Mouse (Mus musculus) urinary bladder, adult 18-20 months (tissue): Measurements from ENCODE around the gene Lce1a2.

ENCODE experiments used
- DNase-seq, 2 experiments: peaks; one replicate each; pipeline ENCODE4 v3.0.0; 2022; ENCODE audit warnings: low spot score in 2 of 2, mixed read lengths in 2 of 2

Lce1a2 gene

DNA sequence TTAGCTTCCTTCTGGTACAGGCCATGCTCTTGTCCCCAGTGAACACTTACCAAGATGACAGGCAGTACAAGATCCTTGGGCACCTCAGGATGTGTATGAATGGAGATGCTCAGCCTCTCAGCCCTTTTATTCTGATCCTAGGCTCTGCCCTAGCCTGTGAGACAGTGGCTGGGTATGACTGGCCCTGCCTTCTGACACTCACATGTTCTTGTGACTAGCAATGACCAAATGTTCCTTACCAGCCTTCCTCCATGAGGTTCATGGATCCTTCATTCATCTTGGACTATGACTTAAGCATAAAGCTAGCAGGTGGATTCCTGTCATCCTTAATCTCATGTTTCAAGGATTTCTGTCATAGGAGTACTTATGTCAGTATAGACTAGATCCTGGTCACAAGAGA is at the start of gene Lce1a2:
TSS of gene Lce1a2 (minus strand) at position 101 of the 400 bp plus-strand sequence.
- no peak for DNase-seq

DNA sequence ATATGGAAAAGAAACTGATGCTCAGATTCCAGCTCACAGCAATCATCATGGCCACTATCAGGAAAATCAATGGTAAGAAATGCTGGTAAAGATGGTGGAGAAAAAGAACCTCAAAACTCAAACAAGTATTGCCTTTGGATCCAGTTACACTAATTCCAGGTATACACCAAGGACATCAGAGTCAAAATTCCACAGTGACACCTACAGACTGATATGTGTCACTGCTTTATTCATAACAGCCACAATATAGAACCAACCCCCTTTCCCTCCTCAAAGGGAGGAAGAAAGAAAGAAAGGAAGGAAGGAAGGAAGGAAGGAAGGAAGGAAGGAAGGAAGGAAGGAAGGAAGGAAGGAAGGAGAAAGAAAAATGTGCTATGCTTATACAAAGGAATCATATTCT is 45.0 kb upstream of the Lce1a2 start:
- DNase-seq: no peak

DNA sequence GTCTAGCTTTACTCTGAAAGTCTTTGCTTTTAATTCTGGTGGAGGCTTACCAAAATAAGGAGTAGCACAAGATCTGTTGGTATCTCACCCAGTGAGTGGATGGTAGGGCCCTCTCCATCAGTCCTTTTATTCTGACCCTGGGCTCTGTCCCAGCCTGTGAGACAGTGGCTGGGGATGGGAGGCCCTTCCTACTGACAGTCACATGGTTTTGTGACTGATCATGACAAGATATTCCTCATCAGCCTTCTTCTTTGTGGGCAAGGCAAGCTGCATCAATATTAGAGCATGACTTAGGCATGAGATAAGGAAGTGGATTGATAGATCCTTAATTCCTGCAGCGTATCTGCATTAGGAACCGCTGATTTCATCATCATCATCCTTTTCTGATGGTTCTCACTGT is 38.9 kb upstream of the Lce1a2 start, which contains the start of gene Lce1e:
TSS of gene Lce1e (minus strand) at position 101 of the 400 bp plus-strand sequence.
- no peak for DNase-seq

DNA sequence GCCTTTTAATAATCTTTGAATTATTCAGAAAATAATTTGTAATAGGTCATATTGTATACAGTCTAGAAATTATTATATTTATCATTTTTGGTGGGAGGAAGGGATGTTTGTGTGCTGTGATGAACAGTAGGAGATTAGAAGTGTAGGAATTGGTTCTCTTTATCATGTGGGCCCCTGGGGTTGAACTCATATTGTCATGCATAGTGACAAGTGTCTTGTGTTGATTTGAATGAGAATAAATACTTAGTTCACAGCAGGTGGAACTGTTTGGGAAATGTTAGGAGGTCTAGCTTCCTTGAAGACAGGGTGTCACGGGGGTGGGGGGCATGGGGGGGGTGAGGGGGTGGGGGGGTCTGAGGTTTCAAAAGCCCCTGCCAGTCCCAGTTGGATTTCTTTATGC is 24.5 kb upstream of the Lce1a2 start:
- no peak for DNase-seq

DNA sequence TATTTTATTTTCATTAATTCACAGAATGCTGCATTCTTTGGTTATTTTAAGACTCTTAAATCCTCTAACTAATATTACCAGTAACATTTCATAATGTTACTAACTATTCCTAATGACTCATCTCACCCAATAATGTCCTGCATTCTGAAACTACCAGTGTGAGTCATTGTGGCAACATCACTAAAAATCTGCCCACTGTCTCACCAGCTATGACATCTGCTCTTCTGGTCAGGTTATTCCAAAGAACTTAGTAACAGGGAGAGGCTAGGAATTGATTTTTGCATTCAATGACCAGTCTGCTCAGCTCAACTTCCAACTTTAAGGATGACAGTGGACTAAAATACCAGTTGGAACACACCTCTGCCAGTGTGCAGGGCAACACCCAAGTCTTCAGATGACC is 21.6 kb upstream of the Lce1a2 start:
- DNase-seq: no peak

DNA sequence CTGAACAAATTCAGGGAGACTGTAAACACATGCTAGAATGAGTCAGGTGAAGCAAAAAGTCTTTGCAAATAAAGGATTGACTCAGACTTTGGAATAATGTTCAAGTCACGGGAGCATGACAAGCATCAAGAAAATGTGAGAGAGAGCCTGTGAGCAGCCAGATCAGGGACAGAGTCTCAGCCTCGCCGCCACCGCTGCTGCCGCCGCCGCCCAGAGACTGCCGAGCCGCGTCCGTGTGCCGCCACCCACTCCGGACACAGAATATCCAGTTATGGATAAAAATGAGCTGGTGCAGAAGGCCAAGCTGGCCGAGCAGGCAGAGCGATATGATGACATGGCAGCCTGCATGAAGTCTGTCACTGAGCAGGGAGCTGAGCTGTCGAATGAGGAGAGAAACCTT is 19.0 kb upstream of the Lce1a2 start:
- peak in 1 of 2 experiments; percentile 9 for DNase-seq

DNA sequence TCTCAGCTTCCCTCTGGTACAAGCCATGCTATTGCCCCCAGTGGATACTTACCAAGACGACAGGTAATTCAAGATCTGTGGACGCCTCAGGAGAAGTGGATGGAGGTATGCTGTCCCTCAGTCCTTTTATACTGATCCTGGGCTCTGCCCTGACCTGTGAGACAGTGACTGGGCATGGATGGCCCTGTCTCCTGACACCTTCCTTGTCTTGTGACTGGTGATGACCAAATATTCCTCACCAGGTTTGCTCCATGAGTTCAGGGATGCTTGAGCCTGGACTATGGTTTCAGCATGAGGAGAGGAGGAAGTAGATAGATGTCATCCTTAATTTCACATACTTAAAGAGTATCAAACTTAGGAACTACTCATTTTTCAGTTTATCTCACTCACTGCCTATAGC is 17.0 kb upstream of the Lce1a2 start, which contains the start of gene Lce1d:
TSS of gene Lce1d (minus strand) at position 101 of the 400 bp plus-strand sequence.
- DNase-seq: no peak

DNA sequence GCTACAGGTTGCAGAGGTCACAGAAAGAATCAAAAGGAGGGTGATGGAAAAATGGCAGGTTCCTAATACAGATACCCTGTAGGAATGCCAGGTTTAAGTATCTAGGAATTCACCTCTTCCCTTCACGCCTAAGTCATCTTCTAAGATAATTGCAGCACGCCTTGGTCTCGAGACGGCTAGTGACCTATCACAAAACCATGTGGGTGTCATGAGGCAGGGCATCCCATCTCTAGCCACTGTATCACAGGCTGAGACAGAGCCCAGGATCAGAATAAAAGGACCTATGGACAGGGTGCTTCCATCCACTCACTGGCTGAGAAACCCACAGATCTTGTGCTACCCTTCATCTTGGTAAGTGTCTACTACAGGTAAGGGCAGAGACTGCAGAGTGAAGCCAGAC is 8.8 kb upstream of the Lce1a2 start, which contains the start of gene Lce1c:
TSS of gene Lce1c (plus strand) at position 301 of the 400 bp plus-strand sequence.
- no peak for DNase-seq

DNA sequence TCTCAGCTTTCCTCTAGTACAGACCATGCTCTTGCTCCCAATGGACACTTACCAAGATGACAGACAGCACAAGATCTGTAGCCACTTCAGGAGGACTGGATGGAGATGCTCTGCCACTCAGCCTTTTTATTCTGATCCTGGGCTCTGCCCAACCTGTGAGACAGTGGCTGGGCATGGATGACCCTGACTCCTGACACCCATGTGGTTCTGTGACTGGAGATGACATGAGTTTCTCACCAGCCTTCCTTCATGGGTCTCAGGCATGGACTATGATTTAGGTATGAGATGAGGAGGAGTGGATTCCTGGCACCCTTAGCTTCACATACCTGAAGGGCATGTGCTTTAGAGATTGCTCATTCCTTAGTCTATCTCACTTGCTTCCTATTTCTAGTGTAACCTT is 13.3 kb downstream of the Lce1a2 start, which contains the start of gene Lce1b:
TSS of gene Lce1b (minus strand) at position 101 of the 400 bp plus-strand sequence.
- no peak for DNase-seq

DNA sequence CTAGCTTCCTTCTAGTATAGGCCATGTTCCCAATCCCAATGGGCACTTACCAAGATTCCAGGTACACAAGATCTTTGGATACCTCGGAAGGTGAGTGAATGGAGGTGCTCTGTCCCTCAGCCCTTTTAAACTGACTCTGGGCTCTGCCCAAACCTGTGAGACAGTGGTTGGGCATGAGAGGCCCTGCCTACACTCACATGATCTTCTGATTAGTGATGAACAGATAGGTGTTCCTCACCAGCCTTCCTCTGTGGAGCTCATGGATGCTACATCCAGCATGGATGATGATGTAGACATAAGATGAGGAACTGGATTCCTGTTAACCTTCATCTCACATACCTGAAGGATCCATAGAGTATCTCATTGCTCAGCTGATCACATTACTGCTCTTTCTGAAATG is 21.9 kb downstream of the Lce1a2 start, which contains the start of gene Lce1a1:
TSS of gene Lce1a1 (minus strand) at position 101 of the 400 bp plus-strand sequence.
- no peak for DNase-seq

DNA sequence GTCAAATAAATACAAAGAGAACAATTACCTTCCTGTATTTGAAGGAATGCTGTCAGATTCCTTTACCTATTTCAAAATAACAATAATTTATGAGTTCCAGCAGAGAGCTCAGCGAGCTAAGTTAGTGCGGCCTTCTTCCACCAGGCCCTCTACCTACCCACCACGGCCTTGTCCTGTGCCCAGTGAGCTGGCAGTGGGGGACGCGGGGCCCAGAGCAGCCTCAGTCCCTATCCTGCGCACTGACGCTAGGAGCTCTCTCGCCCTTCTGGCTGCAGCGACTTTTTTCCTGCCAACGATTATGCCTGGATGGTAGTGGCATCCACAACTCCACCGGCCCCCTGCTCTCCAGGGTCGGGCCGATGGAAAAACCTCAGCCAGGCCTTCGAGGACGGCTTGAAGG is 30.3 kb downstream of the Lce1a2 start:
- DNase-seq: no peak

DNA sequence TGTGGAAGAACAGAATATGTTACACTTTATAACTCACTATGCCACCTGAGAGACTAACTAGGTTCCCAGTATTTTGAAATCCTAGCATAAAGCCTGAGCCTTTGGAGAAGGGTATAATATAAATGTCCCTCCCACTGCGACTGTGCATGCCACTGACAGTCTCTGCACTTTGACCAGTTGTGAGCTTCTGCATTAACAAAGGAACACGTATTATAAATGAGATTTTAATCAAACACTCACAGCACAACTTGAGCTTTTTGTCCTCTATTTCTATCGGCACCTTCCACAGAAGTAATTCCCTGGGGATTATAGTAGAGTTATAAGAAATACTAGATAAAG is 31.5 kb downstream of the Lce1a2 start:
- no peak for DNase-seq

DNA sequence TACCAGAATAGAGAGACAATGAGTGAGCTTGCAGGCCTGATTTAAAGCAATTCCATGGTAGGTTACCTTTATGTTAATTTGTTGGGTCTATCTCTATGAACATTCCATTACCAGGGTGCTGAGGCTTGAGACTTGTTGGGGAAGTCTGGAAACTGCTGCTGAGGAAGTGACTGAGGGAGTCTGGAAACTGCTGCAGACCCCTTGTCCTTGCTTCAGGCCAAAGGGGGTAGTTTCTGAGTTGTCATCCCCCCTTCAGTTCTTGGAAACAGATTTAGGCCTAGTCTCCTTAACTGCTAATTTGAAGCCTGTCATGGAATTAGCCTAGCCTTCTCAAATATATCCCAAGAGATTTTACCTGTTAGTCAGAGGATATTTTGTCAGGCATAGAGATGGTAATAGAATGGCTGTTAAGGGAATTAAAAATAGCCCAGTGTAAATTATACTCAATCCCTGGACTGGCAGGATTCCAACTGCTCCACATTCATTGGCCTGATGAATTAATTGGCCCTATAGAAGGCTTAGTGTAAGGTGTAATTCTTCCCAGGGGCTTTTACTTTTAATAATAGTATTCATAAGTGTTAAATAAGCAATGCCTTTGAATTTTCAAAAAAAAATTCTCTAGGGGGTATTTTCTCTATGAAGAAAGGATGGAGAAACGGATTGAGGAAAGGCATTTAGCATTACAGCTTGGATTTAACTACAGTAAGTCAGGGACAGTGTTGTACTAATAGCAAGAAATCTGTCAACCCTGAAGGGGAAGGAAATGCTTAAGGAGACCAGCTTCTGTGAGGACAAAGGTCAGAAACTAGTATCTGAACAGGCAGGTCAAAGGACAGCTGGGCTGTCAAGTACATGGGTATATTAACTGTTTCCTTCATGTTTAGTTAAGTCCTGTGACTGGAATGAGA is 32.1 kb downstream of the Lce1a2 start:
- DNase-seq: no peak

DNA sequence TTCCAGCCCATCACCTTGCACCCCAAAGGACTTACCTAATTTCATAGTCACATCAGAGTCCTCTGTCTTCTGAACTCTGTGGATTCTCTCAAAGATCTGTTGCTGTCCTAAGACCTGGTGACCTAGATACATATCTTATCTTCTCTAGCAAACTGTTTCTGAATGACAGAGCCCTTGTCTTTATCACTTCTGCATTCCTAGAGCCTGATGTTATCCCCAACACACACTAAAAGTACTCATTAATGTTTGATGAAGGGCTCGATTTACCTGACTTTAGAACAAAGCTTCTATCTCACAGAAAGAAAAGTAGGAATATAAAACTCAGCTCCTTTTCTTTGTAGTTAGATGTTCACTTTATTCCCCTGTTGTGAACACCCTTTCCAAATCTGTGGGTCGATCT is 48.6 kb downstream of the Lce1a2 start, which contains the start of gene Lce6a:
TSS of gene Lce6a (minus strand) at position 101 of the 400 bp plus-strand sequence.
- DNase-seq: no peak
